Mouse (Mus musculus): ENCODE data around the gene Tead2. TPM values are rescaled to one million over a fixed set of nuclear protein-coding genes. Genes with fewer than 3 reads are reported as not detected.
A peak's percentile ranks its signal among the peaks of the same experiment; 100 is the strongest.
"Not testable (repeated sequence)": the region's sequence is repeated elsewhere in the genome, so short reads cannot be mapped to it uniquely, and the experiment has no call there.

Gene Tead2
- polyA plus RNA-seq, 2 experiments from 2014 or later, result 1.5 to 2.8 TPM

GRCm38 (mm10) chr7:45229459-45230203 is 14.1 kb downstream of the Tead2 start:
- no peak for ATAC-seq

GRCm38 (mm10) chr7:45231192-45231591 is 15.6 kb downstream of the Tead2 start:
- ATAC-seq, result no peak

- no peak for ATAC-seq
Measured at GRCm38 (mm10) chr7:45231941-45232340, 16.4 kb downstream of the Tead2 start.

GRCm38 (mm10) chr7:45232716-45233465 is 17.3 kb downstream of the Tead2 start:
- ATAC-seq, result no peak

GRCm38 (mm10) chr7:45233580-45234332 is 18.2 kb downstream of the Tead2 start:
- no peak for ATAC-seq

- ATAC-seq, result no peak
Measured at GRCm38 (mm10) chr7:45234333-45234841, 18.8 kb downstream of the Tead2 start.

- no peak for ATAC-seq
Measured at GRCm38 (mm10) chr7:45234922-45235571, 19.5 kb downstream of the Tead2 start.

GRCm38 (mm10) chr7:45235656-45236180 is 20.2 kb downstream of the Tead2 start:
- ATAC-seq, result no peak

- ATAC-seq, result no peak
Measured at GRCm38 (mm10) chr7:45237747-45238699, 22.5 kb downstream of the Tead2 start.

- peak; percentile 88 for ATAC-seq
Measured at GRCm38 (mm10) chr7:45238723-45239496, 23.4 kb downstream of the Tead2 start, which contains the start of gene Cd37. Gene Cd37 (minus strand): TSS chr7:45239115.

GRCm38 (mm10) chr7:45240109-45240508 is 24.6 kb downstream of the Tead2 start:
- no peak for ATAC-seq

GRCm38 (mm10) chr7:45240633-45241388 is 25.3 kb downstream of the Tead2 start, which contains the start of gene Slc6a16:
Gene Slc6a16 (plus strand): TSS chr7:45241085.
- ATAC-seq, result no peak

- no peak for ATAC-seq
Measured at GRCm38 (mm10) chr7:45241389-45241749, 25.8 kb downstream of the Tead2 start.

- no peak for ATAC-seq
Measured at GRCm38 (mm10) chr7:45247666-45248065, 32.1 kb downstream of the Tead2 start.

- no peak for ATAC-seq
Measured at GRCm38 (mm10) chr7:45253806-45254205, 38.3 kb downstream of the Tead2 start.

GRCm38 (mm10) chr7:45255822-45256221 is 40.3 kb downstream of the Tead2 start:
- ATAC-seq, result not testable (repeated sequence)

GRCm38 (mm10) chr7:45257063-45257840 is 41.7 kb downstream of the Tead2 start:
- ATAC-seq, result no peak

- no peak for ATAC-seq
Measured at GRCm38 (mm10) chr7:45259281-45259680, 43.7 kb downstream of the Tead2 start.

All from activated CD4-positive, CD25-positive, alpha-beta regulatory T cell, adult 4 months (primary cell).